Mouse (Mus musculus): ENCODE results near the gene Efna2.

- TF ChIP-seq CTCF (IDR thresholded peaks at IDR 0.05; ENCODE audit: extremely low read depth, insufficient read depth, insufficient read length, insufficient replicate concordance) (no peak), POLR2A (IDR thresholded peaks at IDR 0.05; ENCODE audit: low read depth, low read length) (no peak)
Observed at GRCm38 (mm10) chr10:80159021-80159560, 20.2 kb upstream of the Efna2 start.

Measured in spleen, adult 2 months (tissue).